Mouse (Mus musculus): ENCODE measurements at regions not wholly inside any gene's neighbourhood (a gene's known extent, or its start where the extent isn't known, plus 50 kb on each side); places are given as distances from the start of the nearest gene placed in this dataset.

DNA sequence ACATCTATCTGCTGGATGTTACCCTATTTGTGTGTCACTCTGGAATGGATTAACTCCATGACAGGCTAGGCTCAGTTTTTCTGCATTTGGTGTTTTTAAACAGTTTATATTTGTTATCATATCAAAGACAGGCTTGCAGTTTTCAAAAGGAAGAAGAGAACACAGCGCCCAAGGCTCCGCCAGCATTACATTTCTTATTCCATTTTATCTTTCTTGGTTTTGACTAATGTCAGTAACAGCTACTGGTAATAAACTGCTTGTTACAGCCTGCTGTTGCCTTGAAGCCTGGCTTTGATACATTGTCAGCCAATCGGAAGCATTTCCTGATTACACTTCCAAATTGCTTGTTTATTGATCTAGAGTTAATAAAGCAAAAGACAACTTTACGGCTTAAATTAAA lies 219.4 kb upstream of the Mdfic start:
- DNase-seq, result no peak

DNA sequence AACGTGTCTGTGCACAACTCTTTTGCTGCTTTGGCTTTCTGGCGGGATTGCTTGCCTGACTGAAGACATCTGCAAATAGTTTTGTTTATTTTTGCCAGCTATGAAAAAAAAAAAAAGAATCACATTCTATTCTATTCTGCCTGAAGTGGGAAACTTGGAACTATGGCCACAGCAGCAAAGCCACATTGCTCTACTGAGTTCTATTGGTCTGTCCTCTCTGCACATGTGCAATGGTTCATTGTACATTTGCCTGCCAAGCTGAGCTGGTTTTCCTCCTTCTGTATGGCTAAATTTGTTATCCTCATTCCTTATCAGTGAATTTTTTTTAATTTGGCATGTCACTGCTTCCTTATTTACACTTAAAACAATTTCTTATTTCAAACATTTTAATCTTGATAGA lies 211.1 kb upstream of the Mdfic start:
- no peak for DNase-seq

DNA sequence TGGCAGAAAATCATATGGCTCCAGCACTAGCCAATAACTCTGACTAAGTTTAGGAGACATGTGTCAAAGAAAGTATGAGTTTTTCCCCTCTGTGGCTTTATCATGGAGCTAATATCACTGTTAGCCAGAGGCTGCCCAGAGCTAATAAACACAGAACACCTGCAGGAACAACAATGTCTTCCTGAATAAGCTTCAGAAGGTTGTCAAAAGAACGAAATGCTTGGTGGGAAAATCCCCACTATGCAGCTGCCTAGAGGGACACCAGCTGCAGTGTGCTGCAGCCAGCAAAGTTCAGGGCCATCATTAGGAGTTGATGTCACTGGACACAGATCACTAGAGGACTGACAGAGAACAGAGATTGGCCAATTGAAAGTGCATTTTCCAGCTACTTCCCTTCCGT lies 183.2 kb upstream of the Mdfic start:
- no peak for DNase-seq

DNA sequence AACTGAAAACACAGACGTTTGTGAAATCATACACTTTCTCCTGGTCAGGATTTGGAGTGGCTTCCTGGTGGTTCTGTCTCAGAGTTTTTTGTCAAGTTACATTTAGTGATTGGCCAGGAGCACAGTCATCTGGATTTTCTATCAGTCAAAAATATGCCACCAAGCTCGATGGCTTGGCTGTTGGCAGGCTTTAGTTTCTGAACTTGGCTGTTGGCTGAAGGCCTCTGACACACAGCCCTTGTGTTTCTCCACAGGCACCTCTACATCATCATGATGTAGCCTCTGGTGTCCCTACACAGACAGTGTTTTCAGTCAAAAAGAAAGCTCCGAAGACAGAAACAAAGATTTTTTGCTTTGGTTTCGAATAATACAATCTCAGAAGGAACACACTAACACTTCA lies 178.5 kb upstream of the Mdfic start:
- DNase-seq, result no peak

DNA sequence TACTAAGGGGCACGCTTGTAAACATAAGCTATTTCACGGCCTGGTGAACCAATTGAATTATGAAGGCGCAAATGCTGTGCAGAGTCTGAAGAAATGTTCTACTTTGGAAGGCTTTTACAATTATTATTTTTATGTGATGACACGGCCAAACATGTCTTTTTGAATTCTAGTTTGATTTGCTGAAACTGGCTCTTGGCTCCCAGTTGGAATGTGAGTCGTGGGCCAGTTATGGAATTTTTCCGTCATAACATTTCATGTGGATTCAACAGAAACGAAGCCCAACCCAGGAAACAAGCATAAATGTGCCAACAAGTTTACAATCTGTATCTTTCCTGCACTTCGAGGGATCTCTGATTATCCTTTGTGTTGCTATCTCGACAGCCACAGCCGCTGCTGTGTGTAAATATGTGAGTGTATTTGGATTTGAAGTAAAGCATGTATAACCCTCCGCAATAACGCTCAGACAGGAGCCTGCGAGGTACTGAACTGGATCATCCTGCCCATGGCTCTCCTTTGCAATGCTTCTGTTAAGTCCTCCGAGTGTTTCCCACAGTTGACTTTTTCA lies 176.9 kb upstream of the Mdfic start:
- DNase-seq, result no peak

DNA sequence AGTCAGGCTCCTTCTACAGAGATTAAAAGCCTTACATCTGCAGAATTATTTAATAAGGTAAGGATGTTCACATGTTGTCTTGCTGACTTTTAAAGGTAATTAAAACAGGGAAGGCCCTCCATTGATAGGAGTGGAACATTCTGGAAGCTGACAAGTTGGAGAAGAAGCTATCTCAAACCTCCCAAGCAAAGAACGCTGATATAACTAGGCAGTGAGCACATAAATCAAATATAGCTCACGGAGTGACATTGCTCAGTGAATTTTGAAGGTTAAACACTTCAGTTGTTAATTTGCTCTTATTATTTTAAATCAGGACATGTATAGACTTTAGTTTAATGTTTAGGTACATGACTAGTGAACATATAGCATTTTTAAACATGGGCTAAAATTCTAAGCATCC lies 171.6 kb upstream of the Mdfic start:
- no peak for DNase-seq

DNA sequence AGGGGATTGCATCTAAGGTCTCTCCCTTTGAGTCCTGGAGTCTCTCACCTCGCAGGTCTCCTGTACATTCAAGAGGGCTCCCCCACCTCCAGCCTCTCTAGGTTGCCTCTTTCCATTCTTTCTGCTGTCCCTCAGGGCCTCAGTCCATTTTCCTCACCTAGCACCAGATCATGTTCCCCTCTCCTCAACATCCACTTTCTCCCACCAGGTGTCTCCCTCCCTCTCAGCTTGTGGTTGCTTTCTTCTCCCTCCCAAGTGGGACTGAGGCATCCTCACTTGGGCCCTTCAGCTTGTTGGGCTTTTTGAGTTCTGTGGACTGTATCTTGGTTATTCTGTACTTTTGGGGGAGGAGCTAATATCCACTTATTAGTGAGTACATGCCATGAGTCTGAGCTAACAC lies 127.7 kb upstream of the Mdfic start:
- DNase-seq, result peak in 1 of 2 experiments; percentile 13

DNA sequence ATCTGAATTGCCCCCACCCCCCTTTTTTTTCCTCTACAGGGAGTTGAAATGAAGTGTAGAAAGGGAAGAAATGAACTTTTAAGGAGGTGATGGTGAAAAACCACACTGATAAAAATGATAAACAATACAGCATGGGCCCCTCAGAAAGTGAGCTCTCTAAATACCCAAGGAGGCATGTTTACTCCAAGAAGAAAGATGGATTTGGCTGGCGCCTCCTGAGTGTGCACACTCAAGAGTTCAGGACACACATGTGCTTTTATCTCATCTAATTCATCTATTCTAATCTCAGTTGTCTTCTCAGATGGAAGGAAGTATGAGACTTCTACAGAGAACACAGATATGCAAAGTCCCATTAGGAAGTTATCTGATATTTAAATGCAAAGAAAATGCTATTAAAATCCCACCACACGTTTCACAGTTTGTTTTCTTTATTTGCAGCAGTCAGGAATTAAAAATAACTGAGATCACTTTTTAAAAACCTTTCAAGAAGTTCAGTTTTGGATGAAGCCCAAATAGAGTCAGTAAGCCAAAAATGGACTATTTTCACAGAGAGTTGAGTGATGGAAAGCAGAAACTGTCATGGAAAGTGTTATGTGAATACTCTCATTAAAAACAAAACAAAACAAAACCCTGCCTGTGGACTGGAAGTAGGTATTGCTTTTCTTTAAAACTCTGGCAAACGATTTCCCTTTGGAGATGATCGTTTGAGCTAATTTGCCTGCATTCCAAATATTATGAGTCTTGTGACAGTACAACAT lies 123.1 kb upstream of the Mdfic start:
- DNase-seq, result no peak

DNA sequence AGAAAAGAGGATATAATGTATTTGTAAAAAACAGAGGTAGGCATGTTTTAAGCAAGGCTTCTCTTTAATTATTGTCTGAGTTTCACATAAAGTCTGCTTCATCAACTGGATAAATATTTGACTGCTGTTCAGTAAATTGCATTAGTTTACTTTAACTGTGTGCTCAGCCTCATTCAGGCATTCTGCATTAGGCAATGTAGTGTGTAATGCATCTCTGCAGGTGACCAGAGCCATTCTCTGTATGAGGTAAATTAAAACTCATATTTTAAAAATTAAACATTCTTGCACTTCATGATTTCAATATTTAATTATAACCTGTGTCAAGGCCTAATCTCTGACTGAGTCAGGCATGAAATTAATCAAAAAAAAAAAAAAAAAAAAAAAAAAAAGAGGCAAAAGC lies 110.3 kb upstream of the Mdfic start:
- no peak for DNase-seq

DNA sequence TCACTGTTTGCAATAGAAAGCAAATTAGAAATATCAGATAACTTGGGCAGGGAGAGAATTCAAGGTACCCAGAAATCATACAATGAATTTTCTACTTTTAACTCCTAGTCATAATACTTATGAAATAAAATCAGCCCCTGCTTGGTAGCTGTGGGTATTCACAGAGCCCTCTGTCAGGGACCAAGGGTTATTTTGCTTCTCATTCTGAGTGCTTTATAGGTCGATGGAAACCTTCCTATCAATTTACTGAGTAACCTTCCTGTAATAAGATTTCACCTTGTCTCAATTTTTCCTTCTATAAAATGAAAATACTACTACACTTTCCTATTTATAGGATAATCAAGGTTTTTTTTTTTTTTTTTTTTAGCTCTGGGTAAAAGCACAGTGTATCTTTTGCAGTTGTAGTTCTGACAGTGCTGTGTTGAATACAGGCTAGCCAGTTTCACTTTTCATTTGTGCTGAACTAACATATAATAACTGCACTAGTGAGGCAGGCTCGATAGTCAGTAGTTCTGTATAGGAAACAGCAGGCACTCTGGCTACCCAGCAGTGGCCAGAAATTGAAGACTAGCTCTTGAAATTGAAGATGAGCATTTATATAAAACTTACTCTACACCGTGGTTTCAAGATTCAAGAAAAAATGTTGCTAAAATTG lies 94.4 kb upstream of the Mdfic start:
- DNase-seq, result peak in 1 of 2 experiments; percentile 11

DNA sequence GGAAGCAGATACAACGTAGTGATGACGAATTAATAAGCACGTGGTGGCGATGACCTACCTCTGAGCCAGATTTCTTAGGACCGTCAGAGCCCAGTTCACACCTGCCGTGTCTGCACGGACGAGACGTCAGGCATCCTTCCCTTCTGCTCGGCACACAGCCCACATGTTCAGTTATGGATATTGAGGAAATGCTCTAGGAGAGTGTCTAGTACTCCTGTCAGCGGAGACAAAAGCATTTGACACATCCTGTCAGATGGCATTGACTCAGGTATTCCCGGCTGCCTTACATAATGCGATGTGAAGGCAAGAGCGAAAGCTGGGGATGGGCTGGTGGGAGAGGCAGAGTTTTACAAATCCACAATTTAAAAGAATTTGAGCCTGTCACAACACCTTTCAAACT lies 81.9 kb upstream of the Mdfic start:
- DNase-seq, result no peak

DNA sequence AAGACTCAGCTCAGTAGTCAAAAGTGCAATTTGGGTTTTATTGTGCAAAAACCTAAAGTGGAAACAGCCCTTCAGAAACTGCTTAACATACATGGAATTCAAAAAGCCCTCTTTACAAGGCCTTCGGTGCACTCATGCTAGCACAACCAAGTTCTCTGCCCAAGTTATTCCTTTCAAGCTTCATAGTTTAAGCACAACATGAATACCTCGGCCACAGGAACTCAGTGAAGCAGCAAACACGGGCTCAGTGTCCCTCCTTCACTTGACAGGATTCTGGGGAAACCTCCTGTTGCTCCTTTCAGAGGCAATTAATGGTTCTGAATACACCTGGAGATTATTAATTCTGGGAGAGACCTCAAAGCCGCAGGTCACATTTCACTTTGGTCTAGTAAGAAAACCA lies 81.1 kb upstream of the Mdfic start:
- no peak for DNase-seq

DNA sequence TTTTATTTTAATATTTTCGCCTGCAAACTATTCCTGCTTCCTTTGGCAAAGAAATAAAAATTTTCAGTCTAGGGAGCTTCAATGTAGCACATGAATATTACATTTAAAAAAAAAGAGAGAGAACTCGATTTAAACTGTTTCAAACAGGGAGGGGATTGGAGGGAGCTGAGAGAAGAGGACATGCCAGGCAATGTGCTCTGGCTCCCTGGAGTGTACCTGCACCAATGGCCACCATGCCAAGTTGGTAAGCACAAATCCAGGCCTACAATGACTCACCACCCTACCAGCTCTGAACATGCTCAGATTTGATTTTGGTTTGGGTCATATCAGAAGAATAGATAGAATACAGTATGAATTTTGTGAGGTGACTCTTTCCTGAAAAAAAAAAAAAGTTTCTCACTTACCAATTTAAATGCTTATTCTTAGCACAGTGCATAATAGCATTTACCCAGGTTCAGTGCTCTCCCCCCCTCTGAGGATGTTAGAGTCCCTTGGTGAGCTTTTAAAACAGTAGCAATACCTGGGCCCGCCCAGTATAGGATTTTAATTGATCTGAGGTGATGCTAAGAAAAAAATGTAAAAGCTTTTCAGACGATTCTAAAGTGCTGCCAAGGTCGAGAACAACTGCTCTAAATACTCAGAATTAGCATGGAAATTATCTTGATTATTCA lies 80.5 kb upstream of the Mdfic start:
- DNase-seq, result no peak

DNA sequence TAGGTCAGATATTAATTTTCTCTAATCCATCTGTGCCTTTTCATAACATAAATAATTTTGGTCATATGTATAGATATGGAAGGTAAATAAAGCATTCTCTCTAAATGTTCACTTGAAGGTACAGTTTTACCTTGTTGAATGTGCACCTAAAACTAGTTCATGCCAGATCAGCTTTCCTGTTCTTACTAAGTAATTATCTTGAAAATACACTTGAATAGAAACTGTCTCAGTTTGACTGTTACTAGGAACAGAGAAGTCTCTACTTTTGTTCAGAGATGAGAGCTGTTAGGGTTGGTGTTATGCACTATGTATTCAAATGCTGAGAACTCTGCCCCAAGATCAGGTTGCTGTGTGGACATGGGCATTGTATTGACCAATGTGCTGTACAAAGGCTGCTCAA lies 76.2 kb upstream of the Mdfic start:
- DNase-seq, result no peak

DNA sequence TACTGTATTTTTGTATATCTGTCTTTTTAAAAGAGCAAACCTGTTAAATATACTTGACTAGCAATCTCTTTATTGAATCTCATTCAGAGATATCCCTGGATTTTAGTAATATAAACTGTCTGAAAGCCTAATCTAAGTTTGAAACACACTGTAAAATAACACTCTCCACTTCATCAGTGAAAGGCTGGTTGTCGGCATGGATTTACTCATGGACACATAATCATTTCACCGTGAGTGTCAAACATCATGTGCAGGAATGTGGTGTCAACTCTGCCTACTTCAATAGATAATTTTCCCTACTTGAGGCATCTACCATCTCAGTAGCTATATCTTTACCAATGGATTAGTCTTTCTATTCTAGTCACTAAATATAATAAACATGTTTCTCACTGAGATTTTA lies 73.0 kb upstream of the Mdfic start:
- no peak for DNase-seq
